Mouse (Mus musculus) heart, embryonic 12.5 days (tissue): ENCODE results near the gene Men1. TPM values are rescaled to one million over a fixed set of nuclear protein-coding genes. Genes with fewer than 3 reads are reported as not detected.

ENCODE experiments used
- ATAC-seq: fragments of 200-750 bp; cut with Nextera tagmentation; 2 replicates; pipeline ENCODE4 v1.8.0; 2017; ENCODE audit warnings: moderate TSS enrichment, moderate library complexity; ENCODE audit not compliant: insufficient number of reproducible peaks, low FRiP score
- H3K27ac ChIP-seq: fragments of 300-500 bp; sonication (generic); 2 replicates; pipeline ENCODE4 v1.5.1; 2016; ENCODE audit warnings: mild to moderate bottlenecking, moderate library complexity; ENCODE audit not compliant: poor library complexity, severe bottlenecking
- H3K27me3 ChIP-seq: fragments of 300-500 bp; sonication (generic); replicated peaks from 2 replicates; pipeline ENCODE4 v1.6.1; 2016; ENCODE audit warnings: mild to moderate bottlenecking, moderate library complexity
- H3K36me3 ChIP-seq: fragments of 300-500 bp; sonication (generic); 2 replicates; pipeline ENCODE4 v1.6.1; 2016; ENCODE audit warnings: mild to moderate bottlenecking, moderate library complexity
- H3K4me1 ChIP-seq: fragments of 300-500 bp; sonication (generic); replicated peaks from 2 replicates; pipeline ENCODE4 v1.6.1; 2016; ENCODE audit warnings: mild to moderate bottlenecking
- H3K4me2 ChIP-seq: fragments of 300-500 bp; sonication (generic); 2 replicates; pipeline ENCODE4 v1.6.1; 2016; ENCODE audit warnings: mild to moderate bottlenecking, moderate library complexity
- H3K4me3 ChIP-seq: fragments of 300-500 bp; sonication (generic); 2 replicates; pipeline ENCODE4 v1.5.1; 2016; ENCODE audit warnings: mild to moderate bottlenecking
- H3K9ac ChIP-seq: fragments of 300-500 bp; sonication (generic); 2 replicates; pipeline ENCODE4 v1.6.1; 2016; ENCODE audit warnings: mild to moderate bottlenecking, moderate library complexity
- H3K9me3 ChIP-seq: fragments of 300-500 bp; sonication (generic); replicated peaks from 2 replicates; pipeline ENCODE4 v1.6.1; 2016; ENCODE audit warnings: mild to moderate bottlenecking, moderate library complexity
- WGBS: fragments of 180-500 bp; shearing (Covaris S2); methylation state at CpG from one replicate; pipeline ENCODE4 v1.1.7; 2016; 5-methylcytosine and 5-hydroxymethylcytosine counted together
- polyA plus RNA-seq: library from polyadenylated mRNA; unstranded; fragments of >200 nt; fragmentation: Nextera tagmentation; extraction: Ambion mirVana; gene quantifications from 2 replicates; pipeline ENCODE4 v1.2.1, GENCODE M21; 2016

Gene Men1
- polyA plus RNA-seq, 1 experiment from 2014 or later, result 48.7 TPM

GRCm38 (mm10) chr19:6294301-6294700 is 40.5 kb upstream of the Men1 start:
- Histone ChIP-seq H3K9me3 (no peaks in the 10 kb centered on the region), H3K36me3 (peaks cover 79% of the 10 kb centered on the region), H3K27ac (no peak overlapping the region), H3K9ac (no peak overlapping the region), H3K27me3 (no peaks in the 10 kb centered on the region), H3K4me2 (no peak overlapping the region), H3K4me1 (peaks cover 37% of the 10 kb centered on the region), H3K4me3 (no peak overlapping the region)
- no peak for ATAC-seq
- WGBS, result 87% methylated on average over 17 of the region's 17 CpGs

GRCm38 (mm10) chr19:6296551-6297210 is 38.1 kb upstream of the Men1 start:
- Histone ChIP-seq H3K4me3 (no peak overlapping the region), H3K36me3 (peaks cover 78% of the 10 kb centered on the region), H3K4me2 (peak overlapping the region; percentile 10; the same call in 1 of the 2 replicates), H3K4me1 (peaks cover 32% of the 10 kb centered on the region), H3K9me3 (no peaks in the 10 kb centered on the region), H3K27ac (peak overlapping the region; percentile 74), H3K9ac (no peak overlapping the region), H3K27me3 (no peaks in the 10 kb centered on the region)
- WGBS, result 78% methylated on average over 5 of the region's 5 CpGs
- peak; percentile 77 for ATAC-seq

- H3K9ac ChIP-seq, result peak overlapping the region; percentile 3; the same call in 1 of the 2 replicates
- no peak overlapping the region for H3K4me3 ChIP-seq
- peaks cover 75% of the 10 kb centered on the region for H3K36me3 ChIP-seq
- peak; percentile 82 for ATAC-seq
- H3K4me2 ChIP-seq, result no peak overlapping the region
- peaks cover 31% of the 10 kb centered on the region for H3K4me1 ChIP-seq
- H3K27ac ChIP-seq, result peak overlapping the region; percentile 60
- no peaks in the 10 kb centered on the region for H3K9me3 ChIP-seq
- 78% methylated on average over 9 of the region's 9 CpGs for WGBS
- no peaks in the 10 kb centered on the region for H3K27me3 ChIP-seq
Measured at GRCm38 (mm10) chr19:6297641-6298040, 37.1 kb upstream of the Men1 start.

- Histone ChIP-seq H3K27ac (peak overlapping the region; percentile 20; the same call in 1 of the 2 replicates), H3K27me3 (no peaks in the 10 kb centered on the region), H3K9me3 (no peaks in the 10 kb centered on the region), H3K4me3 (no peak overlapping the region), H3K4me2 (no peak overlapping the region), H3K9ac (no peak overlapping the region), H3K4me1 (peaks cover 43% of the 10 kb centered on the region), H3K36me3 (peaks cover 64% of the 10 kb centered on the region)
- no peak for ATAC-seq
- WGBS, result 68% methylated on average over 4 of the region's 4 CpGs
Measured at GRCm38 (mm10) chr19:6299003-6299402, 35.8 kb upstream of the Men1 start.

GRCm38 (mm10) chr19:6299450-6300267 is 35.1 kb upstream of the Men1 start:
- no peaks in the 10 kb centered on the region for H3K27me3 ChIP-seq
- H3K36me3 ChIP-seq, result peaks cover 58% of the 10 kb centered on the region
- no peak overlapping the region for H3K9ac ChIP-seq
- H3K4me1 ChIP-seq, result peaks cover 50% of the 10 kb centered on the region
- WGBS, result 73% methylated on average over 7 of the region's 7 CpGs
- no peak overlapping the region for H3K4me3 ChIP-seq
- H3K4me2 ChIP-seq, result peak overlapping the region; percentile 17; the same call in 1 of the 2 replicates
- H3K27ac ChIP-seq, result peak overlapping the region; percentile 46; the same call in 1 of the 2 replicates
- no peak for ATAC-seq
- H3K9me3 ChIP-seq, result no peaks in the 10 kb centered on the region

GRCm38 (mm10) chr19:6300402-6300841 is 34.4 kb upstream of the Men1 start:
- Histone ChIP-seq H3K4me2 (no peak overlapping the region; the same call in 1 of the 2 replicates), H3K4me1 (peaks cover 50% of the 10 kb centered on the region), H3K36me3 (peaks cover 50% of the 10 kb centered on the region), H3K9ac (peak overlapping the region; percentile 32; the same call in 1 of the 2 replicates), H3K27ac (peak overlapping the region; percentile 46), H3K27me3 (no peaks in the 10 kb centered on the region), H3K9me3 (no peaks in the 10 kb centered on the region), H3K4me3 (no peak overlapping the region)
- WGBS, result 52% methylated on average over 7 of the region's 7 CpGs
- ATAC-seq, result peak; percentile 40

- Histone ChIP-seq H3K27ac (no peak overlapping the region), H3K9me3 (no peaks in the 10 kb centered on the region), H3K4me3 (no peak overlapping the region), H3K36me3 (peaks cover 33% of the 10 kb centered on the region), H3K4me1 (peaks cover 61% of the 10 kb centered on the region), H3K4me2 (no peak overlapping the region), H3K9ac (no peak overlapping the region), H3K27me3 (no peaks in the 10 kb centered on the region)
- no peak for ATAC-seq
- WGBS, result 89% methylated on average over 5 of the region's 5 CpGs
Measured at GRCm38 (mm10) chr19:6302114-6302513, 32.7 kb upstream of the Men1 start.

GRCm38 (mm10) chr19:6302522-6302921 is 32.3 kb upstream of the Men1 start:
- H3K9ac ChIP-seq, result no peak overlapping the region
- H3K9me3 ChIP-seq, result no peaks in the 10 kb centered on the region

GRCm38 (mm10) chr19:6303831-6304230 is 30.9 kb upstream of the Men1 start:
- no peak overlapping the region for H3K4me2 ChIP-seq
- peaks cover 16% of the 10 kb centered on the region for H3K36me3 ChIP-seq
- peaks cover 72% of the 10 kb centered on the region for H3K4me1 ChIP-seq
- H3K27ac ChIP-seq, result peak overlapping the region; percentile 48; the same call in 1 of the 2 replicates
- ATAC-seq, result no peak
- H3K9ac ChIP-seq, result peak overlapping the region; percentile 21; the same call in 1 of the 2 replicates
- H3K27me3 ChIP-seq, result no peaks in the 10 kb centered on the region
- WGBS, result 55% methylated on average over 6 of the region's 6 CpGs
- no peak overlapping the region for H3K4me3 ChIP-seq
- H3K9me3 ChIP-seq, result no peaks in the 10 kb centered on the region

More at GRCm38 (mm10) chr19:6302522-6302921, 32.3 kb upstream of the Men1 start:
- WGBS, result 34% methylated on average over 4 of the region's 4 CpGs
- peaks cover 65% of the 10 kb centered on the region for H3K4me1 ChIP-seq
- no peak overlapping the region for H3K4me3 ChIP-seq
- no peaks in the 10 kb centered on the region for H3K27me3 ChIP-seq
- H3K36me3 ChIP-seq, result peaks cover 29% of the 10 kb centered on the region
- peak overlapping the region; percentile 39; the same call in 1 of the 2 replicates for H3K27ac ChIP-seq
- ATAC-seq, result no peak
- H3K4me2 ChIP-seq, result no peak overlapping the region

- H3K4me2 ChIP-seq, result no peak overlapping the region
- no peaks in the 10 kb centered on the region for H3K9me3 ChIP-seq
- no peak overlapping the region for H3K9ac ChIP-seq
- no peak overlapping the region for H3K4me3 ChIP-seq
- H3K36me3 ChIP-seq, result peaks cover 5% of the 10 kb centered on the region
- 21% methylated on average over 5 of the region's 5 CpGs for WGBS
- H3K4me1 ChIP-seq, result peaks cover 61% of the 10 kb centered on the region
- H3K27ac ChIP-seq, result no peak overlapping the region
- peak; percentile 53 for ATAC-seq
- H3K27me3 ChIP-seq, result no peaks in the 10 kb centered on the region
Measured at GRCm38 (mm10) chr19:6304787-6305516, 29.8 kb upstream of the Men1 start.
